Mouse (Mus musculus) heart, adult 2 months (tissue): ENCODE results near the gene Ttc16.

Source experiments
- CTCF ChIP-seq: fragments of 200-600 bp; IDR thresholded peaks from 2 replicates; pipeline ENCODE4 v1.8.1; 2022; ENCODE audit warnings: antibody characterized with exemption, mild to moderate bottlenecking, moderate library complexity
- POLR2A ChIP-seq: fragments of 200-500 bp; IDR thresholded peaks from 2 replicates; pipeline ENCODE4 v1.6.1; 2011; ENCODE audit warnings: mild to moderate bottlenecking, low read depth, low read length, control low read depth; ENCODE audit not compliant: insufficient read depth

DNA sequence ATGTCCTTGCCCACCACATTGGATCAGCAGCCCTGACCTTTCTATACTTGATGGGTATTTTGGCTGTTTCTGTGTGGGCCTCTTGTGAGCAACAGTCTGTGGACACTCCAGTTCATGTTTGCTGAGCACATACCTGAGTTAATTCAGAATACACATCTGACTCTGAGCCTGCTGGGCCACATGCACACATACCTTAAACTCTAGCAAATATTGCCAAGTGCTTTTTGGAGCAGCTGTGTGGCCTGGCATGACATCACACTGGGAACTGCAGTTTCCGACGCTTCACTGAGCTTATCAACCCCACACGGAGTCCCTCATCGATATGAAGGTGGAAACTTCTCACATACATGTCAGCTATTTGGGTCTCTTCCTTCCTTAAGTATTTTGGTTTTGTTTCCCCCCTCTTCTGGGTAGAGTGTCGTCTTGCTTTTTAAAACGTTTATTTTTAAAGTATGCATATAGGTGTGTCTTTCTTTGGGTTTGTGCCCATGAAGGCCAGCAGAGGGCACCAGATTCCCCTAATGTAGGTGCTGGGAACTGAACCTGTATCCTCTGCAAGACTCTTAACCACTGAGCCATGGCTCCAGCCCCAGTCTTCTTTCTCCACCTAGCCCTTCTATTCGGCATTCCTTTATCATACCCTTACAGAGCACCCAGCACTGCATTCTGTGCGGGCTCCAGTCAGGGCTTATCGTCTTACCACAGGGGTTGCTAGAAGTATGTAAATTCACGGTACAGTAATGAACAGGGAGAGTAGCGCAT is 45.8 kb upstream of the Ttc16 start:
- TF ChIP-seq POLR2A (no peak), CTCF (peak; percentile 77)
